Mouse (Mus musculus) regulatory T cell (primary cell): ENCODE measurements around the gene Cobl.

ENCODE experiments used
- in situ Hi-C: fragments of 300-600 bp; cut with MboI, MseI; formaldehyde crosslinking; loops from one replicate; pipeline ENCODE4 v1.15.1; 2025; ENCODE audit warnings: high pct_unique_total_duplicates

Gene Cobl

GRCm38 (mm10) chr11:12227343-12227742, 237.4 kb downstream of the Cobl start:
- in situ Hi-C loops = loop anchor here (10.0 kb wide), 1 partner anchor 1433 kb away; no protein-coding TSS in a partner anchor

DNA sequence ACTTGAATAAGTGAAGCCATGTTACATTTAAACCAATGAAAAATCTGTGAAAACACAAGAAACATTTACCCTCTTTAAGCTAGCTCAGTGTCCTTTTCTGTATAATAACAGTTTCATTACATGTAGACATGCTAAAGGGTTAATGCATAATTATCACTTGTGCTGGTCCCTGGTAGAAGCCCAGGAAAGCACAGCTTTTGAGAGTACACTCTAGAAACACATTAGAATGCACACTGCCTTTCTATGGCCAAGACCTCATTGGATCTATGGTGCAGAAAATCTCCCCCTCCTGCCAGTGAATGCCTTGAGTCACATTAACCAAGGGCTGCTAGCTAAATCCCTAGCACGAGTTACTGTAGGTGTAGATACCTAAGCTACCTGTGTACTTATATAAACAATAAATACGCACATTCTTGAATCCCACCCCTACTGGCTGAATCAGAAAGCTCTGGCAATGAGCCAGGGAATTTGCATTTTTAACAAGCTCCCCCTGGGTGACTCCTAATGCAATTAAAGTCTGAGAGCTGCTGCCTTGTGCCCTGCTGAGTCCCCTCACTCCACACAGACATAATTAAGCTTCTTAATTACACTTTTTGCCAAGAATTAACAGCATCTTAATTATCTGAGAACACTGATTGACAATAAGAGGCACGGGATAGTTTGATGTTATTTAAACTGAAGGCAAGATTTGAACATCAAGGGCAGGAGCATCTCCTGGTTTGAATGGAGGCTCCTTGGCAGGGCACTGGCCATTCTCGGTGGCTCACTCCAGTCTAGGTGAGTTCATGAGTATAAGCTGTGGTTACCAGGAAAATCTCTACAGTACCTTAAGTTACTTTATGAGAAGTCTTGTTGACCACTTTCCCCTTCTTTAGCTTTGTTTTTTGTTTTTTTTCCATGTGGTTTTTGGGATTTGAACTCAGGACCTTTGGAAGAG, 244.9 kb downstream of the Cobl start:
- in situ Hi-C loops = loop anchor here (10.0 kb wide), 1 partner anchor 1425 kb away; no protein-coding TSS in a partner anchor

DNA sequence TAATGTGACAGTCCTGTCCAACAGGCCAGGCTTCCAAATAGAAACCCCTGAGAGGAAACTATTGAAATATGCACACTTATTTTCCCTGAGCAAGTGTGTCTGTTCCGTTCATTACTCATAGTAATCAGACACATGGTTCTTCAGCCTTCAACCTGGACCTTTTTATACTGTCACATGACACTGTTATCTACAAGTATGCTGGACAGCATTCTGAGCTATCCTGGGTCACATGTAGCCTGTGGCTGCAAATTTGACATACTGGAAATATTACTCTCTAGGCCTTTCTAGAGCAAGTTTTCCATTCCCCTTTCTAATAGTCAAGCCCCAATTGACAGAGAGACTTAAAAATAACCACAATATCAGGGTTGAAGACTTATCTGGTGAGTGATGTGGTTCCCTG, 247.9 kb downstream of the Cobl start:
- in situ Hi-C loops = no loop called here

DNA sequence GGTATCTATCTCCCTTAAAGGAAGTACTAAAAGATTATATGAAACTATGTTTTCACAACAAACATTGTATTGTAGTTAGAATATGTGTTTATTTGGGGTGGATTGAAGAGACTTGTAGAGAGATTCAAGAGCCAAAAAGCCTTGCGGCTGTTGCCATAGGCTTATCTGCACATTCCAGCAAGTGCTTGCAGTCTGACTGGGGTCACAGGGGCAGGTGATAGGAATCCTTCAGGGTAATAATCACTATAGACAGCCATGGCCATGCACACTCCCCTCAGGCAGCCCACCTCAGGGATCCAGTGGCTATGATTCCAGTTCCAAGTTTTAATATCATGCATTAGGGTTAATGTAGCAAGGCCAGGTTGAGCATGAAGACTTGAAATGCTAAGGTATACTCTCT, 249.2 kb downstream of the Cobl start:
- in situ Hi-C loops = no loop called here

GRCm38 (mm10) chr11:12208574-12208973, 256.2 kb downstream of the Cobl start:
- in situ Hi-C loops = loop anchor here (10.0 kb wide), 1 partner anchor 206 kb away; no protein-coding TSS in a partner anchor

DNA sequence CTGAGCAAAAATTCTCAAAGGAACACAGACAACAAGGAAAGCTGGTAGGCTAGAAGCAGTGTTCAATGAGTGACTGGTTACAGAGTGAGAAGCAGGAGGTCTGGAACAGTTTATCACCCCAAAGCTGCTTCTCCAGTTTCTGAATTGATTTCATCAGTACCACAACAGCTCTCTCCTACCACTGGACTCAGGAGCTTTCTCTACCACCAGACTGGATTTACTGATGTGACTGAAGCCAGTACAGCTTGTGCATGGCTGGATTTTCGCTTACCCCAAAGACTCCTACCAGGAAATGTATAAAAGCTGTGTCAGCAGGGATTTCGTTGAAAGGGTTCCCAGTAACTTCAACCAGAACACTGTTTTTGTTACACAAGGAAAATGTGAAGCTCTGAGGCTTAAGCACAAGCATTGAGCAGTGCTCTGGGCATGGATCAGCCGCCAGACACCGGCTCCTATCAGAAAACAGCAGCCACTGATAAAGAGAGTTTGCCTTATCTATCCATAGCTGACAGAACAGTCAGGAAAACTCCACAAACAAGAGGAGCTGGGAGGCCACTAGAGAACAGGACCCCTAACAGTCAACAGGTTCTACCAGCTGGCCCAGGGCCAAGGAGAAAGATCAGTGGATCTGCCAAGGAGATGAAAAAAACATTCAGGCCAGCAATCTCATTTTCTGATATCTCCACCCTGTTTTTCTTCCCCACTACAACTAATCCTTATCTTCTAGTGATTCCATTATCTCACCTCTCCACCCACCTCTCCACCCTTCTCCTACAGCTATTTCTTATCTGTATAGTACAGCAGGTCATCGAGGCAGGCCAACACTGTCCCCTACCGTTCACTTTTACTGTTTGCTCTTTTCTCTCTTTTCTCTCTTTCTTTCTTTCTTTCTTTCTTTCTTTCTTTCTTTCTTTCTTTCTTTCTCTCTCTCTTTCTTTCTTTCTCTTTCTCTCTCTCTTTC, 259.3 kb downstream of the Cobl start:
- in situ Hi-C loops = loop anchor here (10.0 kb wide), 1 partner anchor 209 kb away; no protein-coding TSS in a partner anchor

DNA sequence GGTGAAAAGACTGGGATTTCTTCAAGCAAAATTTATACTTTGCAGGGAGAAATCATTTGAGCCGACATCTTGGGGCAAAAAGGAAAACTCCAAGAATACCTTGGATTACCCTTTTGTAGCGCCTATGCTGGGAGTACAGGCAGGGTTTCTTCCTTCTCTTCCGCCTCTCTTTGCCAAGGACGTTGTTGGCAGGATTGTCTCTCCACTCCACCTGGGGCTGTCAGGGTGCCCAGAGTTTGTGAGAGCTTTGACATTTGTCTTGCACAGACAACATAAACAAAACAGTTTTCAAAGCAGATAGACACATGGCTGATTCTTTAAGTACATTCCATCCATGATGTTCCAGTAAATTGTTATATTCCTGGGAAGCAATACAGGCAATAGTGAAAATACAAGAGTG, 265.3 kb downstream of the Cobl start:
- in situ Hi-C loops = no loop called here

DNA sequence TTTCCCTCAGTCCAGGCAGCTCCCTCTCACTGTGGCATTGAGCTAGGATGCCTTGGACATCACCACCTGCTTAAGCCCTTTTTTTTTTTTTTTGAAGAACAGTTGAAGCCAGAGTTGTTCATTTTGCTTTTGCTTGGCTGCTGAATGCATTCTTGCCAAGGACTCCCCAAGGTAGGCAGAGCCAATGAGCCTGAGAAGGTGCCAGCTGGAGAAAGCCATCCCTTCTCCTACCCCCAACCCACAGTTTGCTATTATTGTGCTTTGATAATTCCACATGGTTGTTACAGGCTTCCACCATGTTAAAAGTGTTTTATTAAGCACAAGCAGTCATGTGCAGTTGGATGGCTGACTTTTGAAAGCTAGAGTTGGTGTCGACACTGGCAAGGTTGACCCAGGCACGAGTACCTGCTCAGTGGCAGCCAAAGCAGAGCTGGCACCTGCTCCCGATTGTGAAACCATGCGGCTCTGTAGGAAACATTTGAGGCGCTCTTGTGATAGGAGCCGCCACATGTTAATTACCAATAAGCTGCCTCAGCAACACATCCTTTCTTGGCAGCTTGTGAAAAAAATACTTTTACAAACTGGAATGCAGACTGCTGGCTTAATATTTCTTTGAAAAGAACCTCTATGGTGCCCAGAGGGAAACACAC, 265.9 kb downstream of the Cobl start:
- in situ Hi-C loops = no loop called here

DNA sequence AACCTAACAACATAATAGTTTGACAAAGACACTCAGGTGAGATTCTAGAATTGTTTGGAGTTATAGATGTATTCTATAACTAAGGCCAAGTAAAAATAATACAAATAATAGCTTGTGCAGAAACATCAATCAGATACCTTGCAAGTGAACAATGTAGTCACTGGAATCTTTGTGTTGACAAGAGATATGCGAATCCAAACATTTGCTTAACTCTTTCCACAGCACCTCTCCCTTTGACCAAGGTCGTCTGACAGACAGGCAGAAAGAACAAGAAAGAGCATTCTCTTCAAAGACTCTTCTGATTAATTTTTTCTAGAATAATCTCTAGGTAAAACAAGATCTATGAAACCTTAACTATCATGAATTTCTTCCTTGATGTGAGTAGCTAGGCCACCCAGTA, 266.7 kb downstream of the Cobl start:
- in situ Hi-C loops = no loop called here

- in situ Hi-C loops = no loop called here
Measured at GRCm38 (mm10) chr11:12197542-12197941, 267.2 kb downstream of the Cobl start.

GRCm38 (mm10) chr11:12195390-12195789, 269.4 kb downstream of the Cobl start:
- in situ Hi-C loops = no loop called here

DNA sequence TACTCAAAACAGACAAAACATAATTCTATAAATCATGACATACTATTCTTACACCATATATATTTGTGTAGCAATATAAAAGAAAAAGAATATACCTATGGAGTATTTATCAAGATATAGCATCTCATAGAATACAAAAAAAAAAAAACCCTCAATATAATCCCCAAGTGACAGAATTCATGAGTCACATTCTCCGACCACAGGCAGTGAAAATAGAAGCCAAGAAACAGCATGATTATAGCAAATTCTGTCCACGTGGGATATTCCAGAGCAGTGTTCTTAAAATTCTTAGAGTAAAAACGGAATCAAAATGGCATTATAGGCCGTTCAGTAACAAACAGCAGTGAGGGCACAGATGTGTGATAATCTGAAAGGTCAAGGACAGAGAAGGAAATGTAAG, 271.4 kb downstream of the Cobl start:
- in situ Hi-C loops = no loop called here

- in situ Hi-C loops = no loop called here
Measured at GRCm38 (mm10) chr11:12191386-12191785, 273.4 kb downstream of the Cobl start.

DNA sequence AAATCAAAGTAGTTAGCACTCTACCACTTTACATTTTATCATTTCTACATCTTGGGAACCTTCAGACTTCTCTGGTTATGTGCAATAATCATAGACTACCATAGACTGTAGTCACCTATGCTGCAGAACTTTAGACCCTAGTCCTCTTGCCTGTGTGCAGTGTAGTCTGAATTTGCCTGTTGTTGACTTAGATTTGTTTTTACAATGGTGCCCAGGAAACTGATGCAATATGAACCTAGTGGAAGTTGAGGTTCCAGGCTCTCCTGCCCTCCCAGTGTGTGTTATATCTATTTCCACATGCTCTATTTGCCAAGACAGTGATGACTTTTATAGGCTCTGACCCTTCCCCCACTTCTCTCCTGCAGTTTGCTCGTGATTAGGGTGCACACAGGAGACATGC, 274.3 kb downstream of the Cobl start:
- in situ Hi-C loops = no loop called here
